Mouse (Mus musculus): ENCODE data around the gene Cmtm7. TPM values are rescaled to one million over a fixed set of nuclear protein-coding genes. Genes with fewer than 3 reads are reported as not detected.

Gene Cmtm7
- polyA plus RNA-seq, 1 experiment from 2014 or later = 103 TPM

- Histone ChIP-seq H3K27ac (replicated peaks; ENCODE audit: low read depth, low read length) (no peak overlapping the region), H3K27me3 (replicated peaks; ENCODE audit: control insufficient read depth, insufficient read depth, low read length) (no peaks in the 10 kb centered on the region), H3K4me3 (ENCODE audit: low read depth, low read length) (no peak overlapping the region), H3K4me1 (ENCODE audit: control insufficient read depth, insufficient read depth, low read length) (peaks cover 5% of the 10 kb centered on the region; the same call in 1 of the 2 replicates), H3K9me3 (ENCODE audit: control insufficient read depth, low read length) (no peaks in the 10 kb centered on the region), H3K4me2 (ENCODE audit: low read depth, low read length) (no peak overlapping the region), H3K36me3 (ENCODE audit: control insufficient read depth, insufficient read depth, low read length) (no peaks in the 10 kb centered on the region), H3K9ac (ENCODE audit: low read depth, low read length) (no peak overlapping the region)
- DNase-seq (ENCODE audit: low spot score) (no peak), ATAC-seq (ENCODE audit: low read depth) (no peak)
- 55% methylated on average over 7 of the region's 7 CpGs for WGBS
Observed at GRCm38 (mm10) chr9:114789557-114789956, 7.9 kb upstream of the Cmtm7 start.

- Histone ChIP-seq H3K27ac (replicated peaks; ENCODE audit: low read depth, low read length) (no peak overlapping the region), H3K4me3 (ENCODE audit: low read depth, low read length) (no peak overlapping the region), H3K27me3 (replicated peaks; ENCODE audit: control insufficient read depth, insufficient read depth, low read length) (no peaks in the 10 kb centered on the region), H3K36me3 (ENCODE audit: control insufficient read depth, insufficient read depth, low read length) (no peaks in the 10 kb centered on the region), H3K4me1 (ENCODE audit: control insufficient read depth, insufficient read depth, low read length) (peaks cover 5% of the 10 kb centered on the region; the same call in 1 of the 2 replicates), H3K4me2 (ENCODE audit: low read depth, low read length) (no peak overlapping the region), H3K9ac (ENCODE audit: low read depth, low read length) (no peak overlapping the region), H3K9me3 (ENCODE audit: control insufficient read depth, low read length) (no peaks in the 10 kb centered on the region)
- 85% methylated on average over 8 of the region's 8 CpGs for WGBS
- DNase-seq (ENCODE audit: low spot score) (no peak), ATAC-seq (ENCODE audit: low read depth) (no peak)
Observed at GRCm38 (mm10) chr9:114788697-114789096, 7.0 kb upstream of the Cmtm7 start.

DNA sequence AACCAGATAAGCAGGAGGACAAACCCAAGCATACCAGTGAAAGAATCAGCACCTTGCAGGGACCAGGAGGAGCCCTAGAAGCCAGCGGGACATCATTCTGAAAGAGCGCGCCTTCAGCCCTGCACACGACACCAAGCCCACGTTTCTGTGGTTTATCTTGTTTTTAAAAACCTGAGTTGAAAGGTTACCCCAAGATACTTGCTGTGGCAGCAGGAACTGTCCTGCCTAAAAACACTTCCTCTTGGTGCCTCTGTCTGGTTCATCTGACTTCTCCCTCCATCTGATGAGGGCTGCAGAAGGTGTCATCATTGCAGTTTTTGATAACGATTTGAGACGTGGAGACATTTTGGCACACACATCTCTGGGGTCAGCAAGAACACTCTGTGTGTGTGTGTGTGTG lies 6.1 kb upstream of the Cmtm7 start:
- no peak for ATAC-seq (ENCODE audit: low read depth)
- 87% methylated on average over 7 of the region's 7 CpGs for WGBS

GRCm38 (mm10) chr9:114787134-114787533 lies 5.5 kb upstream of the Cmtm7 start:
- ATAC-seq (ENCODE audit: low read depth) = no peak
- H3K27me3 ChIP-seq (replicated peaks; ENCODE audit: control insufficient read depth, insufficient read depth, low read length) = no peaks in the 10 kb centered on the region
- no peak overlapping the region for H3K4me3 ChIP-seq (ENCODE audit: low read depth, low read length)
- no peak overlapping the region for H3K27ac ChIP-seq (replicated peaks; ENCODE audit: low read depth, low read length)
- no peak overlapping the region for H3K4me2 ChIP-seq (ENCODE audit: low read depth, low read length)
- no peaks in the 10 kb centered on the region for H3K36me3 ChIP-seq (ENCODE audit: control insufficient read depth, insufficient read depth, low read length)
- H3K4me1 ChIP-seq (ENCODE audit: control insufficient read depth, insufficient read depth, low read length) = peaks cover 5% of the 10 kb centered on the region; the same call in 1 of the 2 replicates
- no peak overlapping the region for H3K9ac ChIP-seq (ENCODE audit: low read depth, low read length)
- H3K9me3 ChIP-seq (ENCODE audit: control insufficient read depth, low read length) = no peaks in the 10 kb centered on the region
- no peak for DNase-seq (ENCODE audit: low spot score)
- 97% methylated on average over 5 of the region's 5 CpGs for WGBS

More for the DNA sequence above, 6.1 kb upstream of the Cmtm7 start:
- Histone ChIP-seq H3K9ac (ENCODE audit: low read depth, low read length) (no peak overlapping the region), H3K27me3 (replicated peaks; ENCODE audit: control insufficient read depth, insufficient read depth, low read length) (no peaks in the 10 kb centered on the region), H3K4me2 (ENCODE audit: low read depth, low read length) (no peak overlapping the region), H3K9me3 (ENCODE audit: control insufficient read depth, low read length) (no peaks in the 10 kb centered on the region), H3K36me3 (ENCODE audit: control insufficient read depth, insufficient read depth, low read length) (no peaks in the 10 kb centered on the region), H3K27ac (replicated peaks; ENCODE audit: low read depth, low read length) (no peak overlapping the region), H3K4me1 (ENCODE audit: control insufficient read depth, insufficient read depth, low read length) (peaks cover 5% of the 10 kb centered on the region; the same call in 1 of the 2 replicates), H3K4me3 (ENCODE audit: low read depth, low read length) (no peak overlapping the region)
- no peak for DNase-seq (ENCODE audit: low spot score)

GRCm38 (mm10) chr9:114785432-114786125 lies 3.9 kb upstream of the Cmtm7 start:
- H3K36me3 ChIP-seq (ENCODE audit: control insufficient read depth, insufficient read depth, low read length) = no peaks in the 10 kb centered on the region
- no peak overlapping the region for H3K4me2 ChIP-seq (ENCODE audit: low read depth, low read length)
- H3K9ac ChIP-seq (ENCODE audit: low read depth, low read length) = no peak overlapping the region
- H3K27me3 ChIP-seq (replicated peaks; ENCODE audit: control insufficient read depth, insufficient read depth, low read length) = no peaks in the 10 kb centered on the region
- peaks cover 5% of the 10 kb centered on the region; the same call in 1 of the 2 replicates for H3K4me1 ChIP-seq (ENCODE audit: control insufficient read depth, insufficient read depth, low read length)
- H3K27ac ChIP-seq (replicated peaks; ENCODE audit: low read depth, low read length) = peak overlapping the region; percentile 40; the same call in 1 of the 2 replicates
- no peaks in the 10 kb centered on the region for H3K9me3 ChIP-seq (ENCODE audit: control insufficient read depth, low read length)
- DNase-seq (ENCODE audit: low spot score) (peak; percentile 50), ATAC-seq (ENCODE audit: low read depth) (no peak)
- no peak overlapping the region for H3K4me3 ChIP-seq (ENCODE audit: low read depth, low read length)
- 13% methylated on average over 16 of the region's 16 CpGs for WGBS

GRCm38 (mm10) chr9:114780746-114781525 lies 720 bp downstream of the Cmtm7 start:
- Histone ChIP-seq H3K27me3 (replicated peaks; ENCODE audit: control insufficient read depth, insufficient read depth, low read length) (no peaks in the 10 kb centered on the region), H3K4me3 (ENCODE audit: low read depth, low read length) (peak overlapping the region; percentile 71), H3K9me3 (ENCODE audit: control insufficient read depth, low read length) (no peaks in the 10 kb centered on the region), H3K4me2 (ENCODE audit: low read depth, low read length) (peak overlapping the region; percentile 78), H3K27ac (replicated peaks; ENCODE audit: low read depth, low read length) (peak overlapping the region; percentile 86), H3K36me3 (ENCODE audit: control insufficient read depth, insufficient read depth, low read length) (no peaks in the 10 kb centered on the region), H3K4me1 (ENCODE audit: control insufficient read depth, insufficient read depth, low read length) (peaks cover 5% of the 10 kb centered on the region; the same call in 1 of the 2 replicates), H3K9ac (ENCODE audit: low read depth, low read length) (peak overlapping the region; percentile 74)
- ATAC-seq (ENCODE audit: low read depth) (peak; percentile 44), DNase-seq (ENCODE audit: low spot score) (peak; percentile 53)
- 2% methylated on average over 35 of the region's 38 CpGs for WGBS

DNA sequence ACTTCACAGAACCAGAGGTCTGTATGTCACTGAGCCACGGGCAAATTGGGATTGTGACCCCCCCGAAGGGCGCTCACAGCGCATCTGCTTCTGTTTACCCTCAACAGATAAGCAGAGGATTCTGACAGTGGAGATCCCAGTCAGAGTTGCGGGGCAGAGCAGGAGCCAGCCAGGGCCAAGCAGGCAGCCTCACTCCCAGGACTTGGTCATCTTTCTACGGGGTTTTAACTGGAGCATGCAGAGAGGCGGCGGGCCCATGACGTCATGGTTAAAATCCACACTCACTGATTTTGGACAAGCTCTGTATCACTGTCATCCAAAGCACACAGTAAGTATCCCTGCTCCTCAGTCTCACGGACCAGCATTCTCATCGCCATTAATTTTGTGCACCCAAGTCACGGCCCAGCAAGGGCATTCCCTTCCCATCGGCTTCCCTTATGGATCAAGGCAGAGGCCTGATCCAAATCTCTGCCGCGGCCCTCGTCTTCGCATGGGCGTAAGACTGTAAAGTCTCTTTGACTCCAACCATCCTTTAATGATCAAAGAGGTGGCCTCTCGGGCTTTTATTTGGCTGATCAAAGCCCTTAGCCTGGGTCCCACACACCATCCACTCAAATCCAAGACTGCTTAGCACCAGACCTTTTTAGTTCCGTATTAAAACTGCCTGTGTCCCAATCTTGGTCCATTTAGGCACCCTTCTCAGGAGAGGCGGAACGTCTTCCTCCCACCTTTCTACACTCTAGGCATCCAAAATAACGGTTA lies 1.5 kb downstream of the Cmtm7 start:
- H3K4me1 ChIP-seq (ENCODE audit: control insufficient read depth, insufficient read depth, low read length) = 0 out of 2 replicates have a peak, but pooled peaks cover 3% of the 10 kb centered on the region
- no peaks in the 10 kb centered on the region for H3K27me3 ChIP-seq (replicated peaks; ENCODE audit: control insufficient read depth, insufficient read depth, low read length)
- peak overlapping the region; percentile 71 for H3K4me3 ChIP-seq (ENCODE audit: low read depth, low read length)
- ATAC-seq (ENCODE audit: low read depth) (no peak), DNase-seq (ENCODE audit: low spot score) (no peak)
- H3K9me3 ChIP-seq (ENCODE audit: control insufficient read depth, low read length) = no peaks in the 10 kb centered on the region
- peak overlapping the region; percentile 78 for H3K4me2 ChIP-seq (ENCODE audit: low read depth, low read length)
- H3K36me3 ChIP-seq (ENCODE audit: control insufficient read depth, insufficient read depth, low read length) = no peaks in the 10 kb centered on the region
- H3K27ac ChIP-seq (replicated peaks; ENCODE audit: low read depth, low read length) = no peak overlapping the region
- 40% methylated on average over 23 of the region's 23 CpGs for WGBS
- peak overlapping the region; percentile 74 for H3K9ac ChIP-seq (ENCODE audit: low read depth, low read length)

GRCm38 (mm10) chr9:114778877-114779276 lies 2.8 kb downstream of the Cmtm7 start:
- DNase-seq (ENCODE audit: low spot score) (no peak), ATAC-seq (ENCODE audit: low read depth) (no peak)
- 90% methylated on average over 7 of the region's 7 CpGs for WGBS
- Histone ChIP-seq H3K27ac (replicated peaks; ENCODE audit: low read depth, low read length) (no peak overlapping the region), H3K4me3 (ENCODE audit: low read depth, low read length) (no peak overlapping the region), H3K27me3 (replicated peaks; ENCODE audit: control insufficient read depth, insufficient read depth, low read length) (no peaks in the 10 kb centered on the region), H3K4me1 (ENCODE audit: control insufficient read depth, insufficient read depth, low read length) (0 out of 2 replicates have a peak, but pooled peaks cover 3% of the 10 kb centered on the region), H3K9ac (ENCODE audit: low read depth, low read length) (no peak overlapping the region), H3K9me3 (ENCODE audit: control insufficient read depth, low read length) (no peaks in the 10 kb centered on the region), H3K4me2 (ENCODE audit: low read depth, low read length) (no peak overlapping the region), H3K36me3 (ENCODE audit: control insufficient read depth, insufficient read depth, low read length) (no peaks in the 10 kb centered on the region)
